ENCODE assay signal across 8 mouse cellular contexts in genomic region chr17:35121143-35121799, GRCm38 (mm10). TPM values are rescaled to one million over a fixed set of nuclear protein-coding genes. Genes with fewer than 3 reads are reported as not detected.
DNase-seq lines count a peak whose midpoint lies in the region; ATAC-seq lines count a peak whose summit lies in the region.

Gpank1 (plus strand) TSS chr17:35121455.

- WGBS in hindbrain, embryonic 16.5 days = 0% methylated on average over 48 of the region's 50 CpGs
- WGBS in macrophage (ENCODE audit: missing documents) = under 1% methylated on average over 50 of the region's 50 CpGs

- peaks cover 24% of the 10 kb centered on the region for H3K4me1 ChIP-seq in hindbrain, embryonic 16.5 days (ENCODE audit: control insufficient read depth, insufficient read depth, low read depth, low read length)

- H3K4me2 ChIP-seq in hindbrain, embryonic 16.5 days (ENCODE audit: low read length) = peak within 1 kb of the TSS; percentile 96

- no peaks in the 10 kb centered on the region for H3K27me3 ChIP-seq in hindbrain, embryonic 16.5 days (replicated peaks; ENCODE audit: control insufficient read depth, insufficient read depth, low read length)

- peaks cover 18% of the 10 kb centered on the region for H3K36me3 ChIP-seq in hindbrain, embryonic 16.5 days (ENCODE audit: control insufficient read depth, insufficient read depth, low read length)
- peaks cover 31% of the 10 kb centered on the region for H3K36me3 ChIP-seq in macrophage (ENCODE audit: inconsistent target)

- no peaks in the 10 kb centered on the region for H3K9me3 ChIP-seq in hindbrain, embryonic 16.5 days (ENCODE audit: control insufficient read depth, low read length)

- ATAC-seq in hindbrain, embryonic 16.5 days = peak; percentile 96

- DNase-seq in WW6 (ENCODE audit: low read depth, low spot score) = peak; percentile 93
- peak; percentile 91 to 97 for DNase-seq in cerebellum, postnatal 4 days (ENCODE audit: low spot score in 2 of 2)
- DNase-seq in gastrocnemius, adult 18-20 months (ENCODE audit: low spot score) = peak; percentile 98
- DNase-seq in left cerebral cortex, adult 18-20 months (ENCODE audit: low spot score in 2 of 2) = peak; percentile 93 to 98
- peak; percentile 99 for DNase-seq in right cerebral cortex, adult 18-20 months
- DNase-seq in urinary bladder, postnatal 10 days (ENCODE audit: low spot score) = peak; percentile 83

- peak within 1 kb of the TSS; percentile 95 for H3K9ac ChIP-seq in hindbrain, embryonic 16.5 days (ENCODE audit: low read depth, low read length)

- H3K4me3 ChIP-seq in hindbrain, embryonic 16.5 days (ENCODE audit: low read length) = peak within 1 kb of the TSS; percentile 94
- H3K4me3 ChIP-seq in macrophage (ENCODE audit: inconsistent target) = peak within 1 kb of the TSS; percentile 89

- H3K27ac ChIP-seq in hindbrain, embryonic 16.5 days (ENCODE audit: low read depth, low read length) = peak within 1 kb of the TSS; percentile 88
- peak within 1 kb of the TSS; percentile 60 for H3K27ac ChIP-seq in macrophage

- peaks cover 54% of the 10 kb centered on the region for H3K79me2 ChIP-seq in macrophage (ENCODE audit: inconsistent target)

RNA-seq across cellular contexts. Expression of gene Gpank1, which starts in this region (rescaled TPM):
- 1 to 10 TPM; 8.7 to 9.0 TPM for total RNA-seq in gastrocnemius, adult 18-20 months (2021)
- 20.7 and 23.7 TPM in 2 replicates for polyA plus RNA-seq in hindbrain, embryonic 16.5 days (2015; fragmentation: Nextera tagmentation; extraction: Ambion mirVana)
- total RNA-seq in left cerebral cortex, adult 18-20 months (2021) = 10 to 100 TPM; 15.9 to 16.4 TPM
- 10 to 100 TPM in 12 of 26 experiments, 1 to 10 TPM in 14; 3.1 to 22.8 (median 9.3) TPM for total RNA-seq in macrophage (2018; cell fraction: chromatin; rRNA removed)
- 10 to 100 TPM in 22 of 26 experiments, 1 to 10 TPM in 4; 6.5 to 20.0 (median 14.6) TPM for total RNA-seq in macrophage (2018; cell fraction: cytosol; rRNA removed)
- total RNA-seq in macrophage (2018; cell fraction: nucleus; rRNA removed) = 10 to 100 TPM in 17 of 26 experiments, 1 to 10 TPM in 9; 3.4 to 21.4 (median 11.6) TPM
- 11.4 to 18.0 TPM (median 13.2 TPM) in 3 replicates for polyA plus RNA-seq in macrophage (2018)

Comparison
In these comparisons a context has a peak if more than half of its experiments do, and no peak if none do; other contexts are left out.
1. Peak in every context shown above with its lines: DNase-seq, ATAC-seq, H3K4me3 ChIP-seq and H3K27ac ChIP-seq.